Mouse (Mus musculus) lung, embryonic 14.5 days (tissue): ENCODE measurements around the gene Fndc10. TPM values are rescaled to one million over a fixed set of nuclear protein-coding genes. Genes with fewer than 3 reads are reported as not detected.
A peak's percentile ranks its signal among the peaks of the same experiment; 100 is the strongest.
"Not testable (repeated sequence)": the region's sequence is repeated elsewhere in the genome, so short reads cannot be mapped to it uniquely, and the experiment has no call there.

Experiments used
- ATAC-seq: fragments of 200-750 bp; cut with Nextera tagmentation; 2 replicates; pipeline ENCODE4 v1.8.0; 2017; ENCODE audit warnings: mild to moderate bottlenecking, moderate TSS enrichment, moderate library complexity; ENCODE audit not compliant: insufficient read depth
- DNase-seq: peaks from one replicate; pipeline ENCODE4 v3.0.0-alpha.2; 2015
- H3K27ac ChIP-seq: fragments of 300-500 bp; sonication (generic); 2 replicates; pipeline ENCODE4 v1.5.1; 2014; ENCODE audit warnings: low read depth, mild to moderate bottlenecking, moderate library complexity
- H3K27me3 ChIP-seq: fragments of 300-500 bp; sonication (generic); 2 replicates; pipeline ENCODE4 v1.6.1; 2014; ENCODE audit warnings: low read length, control low read depth; ENCODE audit not compliant: insufficient read depth
- H3K36me3 ChIP-seq: fragments of 300-500 bp; sonication (generic); 2 replicates; pipeline ENCODE4 v1.6.1; 2014; ENCODE audit warnings: control low read depth; ENCODE audit not compliant: insufficient read depth
- H3K4me1 ChIP-seq: fragments of 300-500 bp; sonication (generic); 2 replicates; pipeline ENCODE4 v1.6.1; 2014; ENCODE audit warnings: antibody characterized with exemption, control low read depth; ENCODE audit not compliant: insufficient read depth
- H3K4me2 ChIP-seq: fragments of 300-500 bp; sonication (generic); 2 replicates; pipeline ENCODE4 v1.6.1; 2014; ENCODE audit warnings: mild to moderate bottlenecking
- H3K4me3 ChIP-seq: fragments of 300-500 bp; sonication (generic); 2 replicates; pipeline ENCODE4 v1.5.1; 2014; ENCODE audit warnings: low read depth, low read length
- H3K9ac ChIP-seq: fragments of 300-500 bp; sonication (generic); 2 replicates; pipeline ENCODE4 v1.6.1; 2014
- H3K9me3 ChIP-seq: fragments of 300-500 bp; sonication (generic); 2 replicates; pipeline ENCODE4 v1.6.1; 2016; ENCODE audit warnings: low read depth, low read length, control low read depth
- CTCF ChIP-seq: IDR thresholded peaks from 2 replicates; pipeline ENCODE4 v1.5.1; 2016; ENCODE audit warnings: antibody characterized with exemption, low read depth
- WGBS: fragments of 180-500 bp; shearing (Covaris S2); extraction: QIAGEN DNeasy Blood & Tissue Kit; methylation state at CpG from one replicate; pipeline ENCODE4 v1.1.7; 2014; 5-methylcytosine and 5-hydroxymethylcytosine counted together
- polyA plus RNA-seq: library from polyadenylated mRNA; unstranded; fragments of >200 nt; fragmentation: Nextera tagmentation; extraction: Ambion mirVana; gene quantifications from 2 replicates; pipeline ENCODE4 v1.2.1, GENCODE M21; 2014

The Fndc10 gene
- 2.5 and 2.7 TPM in 2 replicates for polyA plus RNA-seq

- 0% methylated on average over 29 of the region's 47 CpGs for whole genome bisulfite sequencing
- TF ChIP-seq CTCF: peak; percentile 37; the same call in 1 of the 2 replicates
- H3K27ac ChIP-seq: peak within 1 kb of the TSS; percentile 30; the same call in 1 of the 2 replicates
Measured at GRCm38 (mm10) chr4:155694111-155694481, at the start of gene Fndc10. Gene Fndc10, plus strand, starts transcription at chr4:155694342.

GRCm38 (mm10) chr4:155645308-155645707 is 48.8 kb upstream of the Fndc10 start, which contains the start of gene Gm10563:
Gene Gm10563, minus strand, starts transcription at chr4:155645408.
- peaks cover 91% of the 10 kb centered on the region for H3K36me3 ChIP-seq
- H3K27ac ChIP-seq, H3K4me2 ChIP-seq, H3K27me3 ChIP-seq, ATAC-seq, H3K4me1 ChIP-seq, H3K9ac ChIP-seq, DNase-seq, H3K9me3 ChIP-seq, H3K4me3 ChIP-seq: not testable (repeated sequence)
- 93% methylated on average over 2 of the region's 2 CpGs for WGBS

More at GRCm38 (mm10) chr4:155694111-155694481, at the start of gene Fndc10:
- peak within 1 kb of the TSS; percentile 96 for H3K4me2 ChIP-seq
- H3K27me3 ChIP-seq: peaks cover 9% of the 10 kb centered on the region; the same call in 1 of the 2 replicates
- no peaks in the 10 kb centered on the region for H3K4me1 ChIP-seq
- ATAC-seq (peak; percentile 88), DNase-seq (peak; percentile 73)
- peak within 1 kb of the TSS; percentile 66 for H3K4me3 ChIP-seq
- no peaks in the 10 kb centered on the region for H3K36me3 ChIP-seq
- peak within 1 kb of the TSS; percentile 68 for H3K9ac ChIP-seq
- H3K9me3 ChIP-seq: no peaks in the 10 kb centered on the region

DNA sequence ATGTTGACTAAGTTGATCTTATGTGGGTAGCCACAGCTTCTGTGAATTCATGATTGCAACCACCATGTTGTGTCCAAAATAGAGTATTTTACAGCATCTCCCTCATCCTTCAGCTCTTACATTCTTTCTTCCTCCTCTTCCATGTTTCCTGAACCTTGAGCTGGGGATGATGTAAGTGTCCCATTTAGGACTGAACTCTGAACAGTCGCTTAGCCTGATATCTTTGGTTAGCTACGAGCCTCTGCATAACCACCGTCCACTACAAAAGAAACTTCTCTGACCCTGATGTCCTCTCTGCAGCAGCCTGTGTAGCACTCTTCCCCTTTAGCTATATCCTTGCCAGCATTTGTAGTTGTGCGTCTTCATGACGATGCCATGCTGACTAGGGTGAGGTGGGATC is 48.4 kb upstream of the Fndc10 start:
- Histone ChIP-seq H3K9me3 (no peaks in the 10 kb centered on the region), H3K36me3 (peaks cover 91% of the 10 kb centered on the region), H3K27me3 (no peaks in the 10 kb centered on the region), H3K4me1 (no peaks in the 10 kb centered on the region), H3K27ac (no peak overlapping the region), H3K4me2 (no peak overlapping the region), H3K9ac (no peak overlapping the region), H3K4me3 (no peak overlapping the region)
- 92% methylated on average over 5 of the region's 5 CpGs for WGBS
- TF ChIP-seq CTCF: no peak
- no peak for ATAC-seq
- no peak for DNase-seq

DNA sequence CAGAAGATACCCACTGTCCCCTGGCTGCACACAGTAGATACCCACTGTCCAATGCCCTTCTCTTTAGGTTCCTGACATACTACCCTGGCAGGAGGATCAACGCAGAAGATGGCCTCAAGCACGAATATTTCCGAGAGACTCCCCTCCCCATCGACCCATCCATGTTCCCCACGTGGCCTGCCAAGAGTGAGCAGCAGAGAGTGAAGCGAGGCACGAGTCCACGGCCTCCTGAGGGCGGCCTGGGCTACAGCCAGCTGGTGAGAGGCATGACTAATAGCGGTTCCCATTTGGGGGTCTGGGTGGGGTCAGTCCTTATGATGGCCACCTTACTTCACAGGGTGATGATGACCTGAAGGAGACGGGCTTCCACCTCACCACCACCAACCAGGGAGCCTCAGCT is 44.8 kb upstream of the Fndc10 start:
- H3K36me3 ChIP-seq: peaks cover 67% of the 10 kb centered on the region
- DNase-seq (no peak), ATAC-seq (no peak)
- peaks cover 4% of the 10 kb centered on the region; the same call in 1 of the 2 replicates for H3K4me1 ChIP-seq
- H3K4me3 ChIP-seq: no peak overlapping the region
- TF ChIP-seq CTCF: no peak
- no peak overlapping the region for H3K4me2 ChIP-seq
- H3K27ac ChIP-seq: no peak overlapping the region
- WGBS: 91% methylated on average over 11 of the region's 11 CpGs
- H3K27me3 ChIP-seq: peaks cover 6% of the 10 kb centered on the region; the same call in 1 of the 2 replicates
- no peak overlapping the region for H3K9ac ChIP-seq
- no peaks in the 10 kb centered on the region for H3K9me3 ChIP-seq

DNA sequence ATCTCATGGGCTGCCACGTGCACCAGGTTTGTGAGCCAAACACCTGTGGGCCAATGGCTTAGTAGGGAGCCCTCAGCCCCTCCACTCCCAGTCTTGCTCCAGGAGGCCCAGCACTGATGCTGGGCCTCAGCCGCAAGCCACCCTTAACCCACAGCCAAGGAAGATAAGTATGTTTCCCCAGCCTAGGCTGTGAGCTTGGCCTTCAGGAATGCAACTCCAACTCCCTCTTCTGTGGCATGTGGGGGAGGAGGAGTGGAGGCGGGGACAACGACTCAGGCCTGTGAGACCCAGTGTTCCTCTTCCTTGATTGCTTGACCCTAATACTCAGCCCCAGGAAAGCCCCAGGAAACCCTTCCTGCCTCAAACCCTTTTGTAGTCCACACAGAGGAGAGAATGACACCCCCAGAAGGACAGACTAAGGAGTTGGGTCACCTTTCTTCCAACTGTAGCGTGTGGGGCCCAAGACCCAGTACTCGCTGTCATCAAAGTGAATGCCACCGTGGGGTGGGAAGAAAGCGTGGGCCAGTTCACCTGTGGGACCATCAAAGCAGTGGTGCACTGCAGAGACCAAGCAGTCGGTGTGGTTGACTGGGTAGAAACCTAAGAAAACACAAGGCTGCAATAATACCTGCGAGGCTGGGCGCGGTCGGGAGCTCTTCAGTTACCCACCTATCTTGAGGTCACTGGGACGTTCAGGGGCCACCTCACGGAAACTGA is 42.4 kb upstream of the Fndc10 start:
- Histone ChIP-seq H3K36me3 (peaks cover 55% of the 10 kb centered on the region), H3K27me3 (peaks cover 18% of the 10 kb centered on the region; the same call in 1 of the 2 replicates), H3K4me2 (peak overlapping the region; percentile 91), H3K9ac (peak overlapping the region; percentile 23; the same call in 1 of the 2 replicates), H3K4me1 (peaks cover 12% of the 10 kb centered on the region; the same call in 1 of the 2 replicates), H3K27ac (peak overlapping the region; percentile 55), H3K4me3 (peak overlapping the region; percentile 48), H3K9me3 (no peaks in the 10 kb centered on the region)
- no peak for TF ChIP-seq CTCF
- WGBS: 46% methylated on average over 15 of the region's 15 CpGs
- peak; percentile 29; the same call in 1 of the 2 replicates for ATAC-seq
- peak; percentile 71 for DNase-seq

DNA sequence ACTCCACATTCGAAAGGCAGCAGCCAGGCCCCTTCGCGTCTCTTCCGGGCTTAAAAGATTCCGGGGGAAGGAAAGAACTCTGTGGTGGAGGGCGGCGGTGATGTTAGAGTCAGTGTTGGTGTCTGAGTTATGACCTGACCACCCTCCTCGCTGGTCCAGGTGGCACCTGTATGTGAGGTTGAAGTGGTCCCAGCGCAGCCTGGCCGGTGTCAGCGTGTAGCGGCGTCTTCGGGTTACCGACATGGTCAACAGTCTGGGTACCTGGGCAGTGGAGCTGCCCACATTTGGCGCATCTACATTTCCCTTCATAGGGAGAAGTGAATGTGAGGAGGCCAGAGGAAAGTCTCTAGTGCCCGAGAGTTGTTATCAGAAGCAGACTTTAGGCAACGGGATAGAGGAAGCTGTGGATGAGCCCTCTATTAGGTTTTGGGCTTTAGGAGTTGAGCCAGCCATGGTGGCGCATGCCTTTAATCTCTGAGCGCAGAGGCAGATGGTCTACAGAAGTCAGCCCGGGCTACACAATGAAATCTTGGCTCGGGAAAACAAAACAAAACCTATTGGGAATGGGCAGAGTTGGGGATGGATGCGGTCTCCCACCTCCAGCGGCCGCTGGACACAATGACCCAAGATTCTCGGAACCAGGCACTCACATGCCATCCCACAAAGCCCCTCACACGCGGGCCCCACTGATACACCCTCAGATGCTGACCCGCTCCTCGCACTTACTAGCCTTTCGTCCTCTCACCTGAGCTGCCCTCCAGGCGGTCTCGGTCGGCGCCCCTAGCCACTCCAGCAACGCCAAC is 41.7 kb upstream of the Fndc10 start:
- peak overlapping the region; percentile 60 for H3K27ac ChIP-seq
- no peaks in the 10 kb centered on the region for H3K9me3 ChIP-seq
- ATAC-seq: no peak
- peaks cover 18% of the 10 kb centered on the region; the same call in 1 of the 2 replicates for H3K27me3 ChIP-seq
- H3K9ac ChIP-seq: peak overlapping the region; percentile 63
- peak; percentile 44 for DNase-seq
- peaks cover 48% of the 10 kb centered on the region for H3K36me3 ChIP-seq
- TF ChIP-seq CTCF: no peak
- WGBS: 20% methylated on average over 36 of the region's 36 CpGs
- H3K4me2 ChIP-seq: peak overlapping the region; percentile 91
- H3K4me3 ChIP-seq: peak overlapping the region; percentile 48
- H3K4me1 ChIP-seq: peaks cover 12% of the 10 kb centered on the region; the same call in 1 of the 2 replicates
